Mouse (Mus musculus) adrenal gland, adult 8-10 months (tissue): ENCODE results near the gene Atxn2l. TPM values are rescaled to one million over a fixed set of nuclear protein-coding genes. Genes with fewer than 3 reads are reported as not detected.

Experiments used
- DNase-seq: peaks from one replicate; pipeline ENCODE4 v3.0.0; 2022
- total RNA-seq, 4 experiments: library from RNA; stranded (reverse); gene quantifications; 2 replicates each; pipeline ENCODE4 v1.2.4; 2022

The Atxn2l gene
- total RNA-seq = 100 to 1,000 TPM in 2 of 4 experiments, 10 to 100 TPM in 2; 83.3 to 141 (median 110) TPM

DNA sequence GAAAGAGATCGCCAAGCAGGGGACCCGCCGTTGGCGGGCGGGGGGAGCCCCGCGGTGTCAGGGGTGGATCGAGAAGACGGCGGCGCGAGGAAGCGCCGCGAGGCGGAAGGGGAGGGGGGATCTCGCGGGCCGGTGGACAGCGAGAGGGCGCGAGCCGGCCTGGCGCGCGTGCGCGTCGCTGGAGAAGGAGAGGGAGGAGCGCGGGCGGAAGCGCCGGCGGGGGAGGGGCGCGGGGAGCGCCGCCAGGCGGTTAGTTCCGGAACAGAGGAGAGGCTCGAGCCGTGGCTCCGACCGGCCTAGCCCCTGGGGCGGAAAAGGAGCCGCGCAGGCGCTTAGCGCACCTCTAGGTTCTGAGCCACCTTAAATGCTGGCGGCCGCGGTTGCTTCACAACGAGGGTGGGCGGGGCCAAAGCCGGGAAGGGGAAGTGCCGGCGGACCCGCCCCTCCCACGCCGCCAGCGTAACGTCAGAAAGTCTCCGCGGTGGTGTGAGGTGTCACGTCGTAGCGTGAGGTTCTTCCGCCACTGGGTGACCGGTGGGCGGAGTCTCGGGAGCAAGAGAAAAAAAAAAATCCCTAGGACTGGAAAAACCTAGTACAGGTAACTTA lies at the start of gene Atxn2l:
Gene Atxn2l, minus strand, starts transcription at position 165 of the 606 bp plus-strand sequence.
- peak; percentile 98 for DNase-seq

DNA sequence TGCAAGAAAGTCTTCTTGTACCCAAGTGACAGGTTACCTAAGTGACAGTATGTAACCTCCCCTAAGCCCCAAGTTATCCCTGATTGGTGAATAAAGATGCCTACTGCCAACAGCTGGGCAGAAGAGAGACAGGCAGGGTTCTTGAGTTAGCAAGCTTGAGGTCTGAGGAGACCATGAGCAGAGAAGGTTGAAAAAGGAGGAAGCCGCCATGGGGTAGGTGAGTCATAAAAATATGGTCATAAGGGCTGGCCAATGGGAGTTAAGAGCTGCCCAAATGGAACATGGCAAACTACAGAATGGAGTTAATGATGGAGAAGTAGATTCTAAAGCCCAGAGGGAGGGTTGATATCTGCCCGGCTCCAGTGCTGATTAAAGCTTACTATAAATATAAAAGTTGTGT lies 42.4 kb upstream of the Atxn2l start:
- no peak for DNase-seq

DNA sequence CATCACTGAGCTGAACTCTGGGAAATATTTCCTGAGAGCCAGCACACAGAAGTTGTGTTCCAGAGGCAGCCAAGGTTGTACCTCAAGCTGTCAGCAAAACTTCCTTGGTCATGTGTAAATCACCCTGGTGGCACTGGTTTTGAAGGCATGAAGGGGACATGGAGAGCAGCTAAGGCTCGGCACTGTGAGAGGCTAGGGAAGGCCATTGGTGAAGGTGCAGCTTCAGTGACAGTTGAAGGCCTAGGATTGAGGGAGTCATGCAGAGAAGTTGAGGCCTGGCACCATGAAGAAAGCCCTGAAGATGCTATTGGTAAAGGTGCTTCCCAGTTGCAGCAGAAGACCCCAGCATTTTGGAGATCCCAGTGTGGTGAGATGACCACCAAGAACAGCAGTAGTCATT lies 38.4 kb upstream of the Atxn2l start:
- no peak for DNase-seq

DNA sequence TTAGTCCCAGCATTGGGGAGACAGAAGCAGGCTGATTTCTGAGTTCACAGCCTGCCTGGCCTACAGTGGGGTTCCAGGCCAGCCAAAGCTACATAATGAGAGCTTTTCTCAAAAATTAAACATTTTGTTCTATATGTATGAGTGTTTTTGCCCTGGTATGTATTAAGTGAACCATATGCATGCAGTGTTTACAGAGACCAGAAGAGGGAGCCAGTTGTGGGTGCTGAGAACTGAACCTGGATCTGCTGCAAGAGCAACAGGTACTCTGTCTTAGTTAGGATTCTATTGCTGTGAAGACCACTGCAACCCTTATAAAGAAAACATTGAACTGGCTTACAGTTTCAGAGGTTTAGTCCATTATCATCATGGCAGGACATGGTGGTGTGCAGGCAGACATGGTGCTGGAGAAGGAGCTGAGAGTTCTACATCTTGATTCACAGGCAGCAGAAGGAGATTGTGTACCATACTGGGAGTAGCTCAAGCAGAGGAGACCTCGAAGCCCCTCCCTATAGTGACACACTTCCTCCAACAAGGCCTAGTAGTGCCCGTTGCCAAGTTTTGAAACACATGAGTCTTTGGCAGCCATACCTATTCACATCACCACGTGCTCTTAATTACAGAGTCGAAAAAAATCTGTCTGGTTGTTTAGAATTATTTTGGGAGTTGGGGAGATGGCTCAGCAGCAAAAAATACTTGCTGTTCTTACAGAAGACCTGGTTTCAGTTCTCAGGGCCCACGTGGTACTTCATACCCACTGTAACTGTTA lies 34.8 kb upstream of the Atxn2l start:
- no peak for DNase-seq

DNA sequence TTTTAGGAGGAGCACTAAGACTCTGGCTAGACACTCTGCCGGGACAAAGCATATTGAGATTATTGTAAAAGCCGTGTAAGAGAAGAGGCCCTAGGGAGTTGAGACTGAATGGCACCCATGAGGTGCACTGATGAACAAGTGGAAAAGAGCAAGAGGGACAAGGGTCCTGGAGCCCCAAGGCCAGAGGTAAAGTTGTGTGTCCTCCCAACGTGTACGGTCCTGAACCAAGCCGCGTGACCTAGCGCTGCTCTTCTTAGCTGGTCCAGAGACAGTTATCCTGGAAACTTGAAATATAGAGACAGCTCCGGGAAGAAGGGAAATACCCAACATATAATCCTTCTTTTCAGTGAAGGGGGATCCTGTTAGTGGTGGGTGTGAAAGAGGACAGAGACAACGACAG lies 33.2 kb upstream of the Atxn2l start:
- no peak for DNase-seq

DNA sequence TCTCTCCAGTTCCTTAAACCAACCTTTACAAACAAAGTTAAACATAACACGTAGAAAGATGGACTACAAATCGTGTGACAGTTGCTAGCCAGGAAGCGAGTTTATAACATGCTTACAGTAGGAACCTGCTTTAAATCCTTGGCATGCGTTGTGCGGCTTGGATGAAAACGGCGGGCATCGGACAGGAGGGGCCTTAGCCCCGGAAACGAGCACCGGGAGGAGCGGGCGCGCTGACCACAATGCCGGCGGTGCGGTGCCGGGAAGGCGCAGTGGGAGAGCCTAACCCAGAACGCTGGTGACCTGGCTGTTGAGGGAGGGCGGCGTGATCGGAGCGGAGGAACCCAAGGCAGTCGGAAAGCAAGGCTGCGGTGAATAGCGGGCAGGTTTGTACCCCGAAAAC lies 32.5 kb upstream of the Atxn2l start:
- DNase-seq = no peak

DNA sequence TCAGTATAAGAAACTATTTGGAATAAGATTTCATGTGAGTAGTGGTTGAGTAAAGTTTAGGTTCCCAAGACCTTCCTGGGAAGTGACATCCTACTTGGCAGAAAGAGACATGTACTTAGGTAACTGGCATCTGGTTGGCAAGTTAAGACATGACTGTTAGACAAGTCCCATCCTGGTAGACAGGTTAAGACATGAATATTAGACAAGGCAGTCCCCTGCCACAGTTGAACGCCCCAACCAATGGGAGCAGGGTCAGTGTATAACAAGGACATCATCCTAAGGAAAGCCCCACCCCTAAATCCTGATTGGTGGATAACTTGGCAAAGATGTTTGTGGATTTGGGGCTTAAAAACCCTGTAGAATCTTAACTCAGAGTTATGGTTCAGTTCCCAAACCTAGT lies 30.2 kb upstream of the Atxn2l start:
- DNase-seq = no peak

DNA sequence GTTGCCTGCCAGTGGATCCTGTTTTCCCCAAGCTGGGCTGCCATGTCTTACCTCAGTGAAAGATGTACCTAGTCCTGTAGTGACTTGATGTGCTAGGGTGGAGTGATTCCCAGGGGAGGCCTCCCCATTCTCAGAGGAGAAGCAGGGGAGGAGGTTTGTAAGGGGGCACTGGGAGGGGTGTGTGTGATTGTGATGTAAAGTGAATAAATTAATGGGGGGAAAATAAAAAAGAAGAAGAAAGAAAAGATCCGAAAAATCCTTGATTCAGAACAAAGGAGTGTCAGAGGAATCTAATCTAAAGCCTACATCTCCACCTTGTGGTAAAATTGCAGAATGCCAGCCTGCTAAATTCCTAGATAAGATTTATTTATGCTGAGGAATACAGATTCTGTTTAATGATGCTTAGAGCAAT lies 24.9 kb upstream of the Atxn2l start:
- DNase-seq = no peak

DNA sequence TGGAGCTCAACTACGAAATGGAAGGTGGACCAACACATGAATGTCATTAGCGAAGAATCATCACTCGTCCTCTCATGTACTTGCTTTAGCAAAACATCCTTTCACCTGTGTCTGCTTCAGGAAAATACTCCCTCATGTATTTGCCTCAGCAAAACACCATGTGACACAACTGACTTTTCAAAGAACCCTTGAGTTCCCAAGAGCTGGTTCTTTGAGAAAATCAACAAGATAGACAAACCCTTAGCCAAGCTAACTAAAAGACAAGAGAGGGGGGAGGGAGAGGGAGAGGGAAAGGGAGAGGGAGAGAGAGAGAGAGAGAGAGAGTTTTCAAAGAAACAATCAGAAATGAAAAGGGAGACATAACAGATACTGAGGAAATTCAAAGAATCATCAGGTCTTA lies 20.1 kb upstream of the Atxn2l start:
- DNase-seq = no peak

DNA sequence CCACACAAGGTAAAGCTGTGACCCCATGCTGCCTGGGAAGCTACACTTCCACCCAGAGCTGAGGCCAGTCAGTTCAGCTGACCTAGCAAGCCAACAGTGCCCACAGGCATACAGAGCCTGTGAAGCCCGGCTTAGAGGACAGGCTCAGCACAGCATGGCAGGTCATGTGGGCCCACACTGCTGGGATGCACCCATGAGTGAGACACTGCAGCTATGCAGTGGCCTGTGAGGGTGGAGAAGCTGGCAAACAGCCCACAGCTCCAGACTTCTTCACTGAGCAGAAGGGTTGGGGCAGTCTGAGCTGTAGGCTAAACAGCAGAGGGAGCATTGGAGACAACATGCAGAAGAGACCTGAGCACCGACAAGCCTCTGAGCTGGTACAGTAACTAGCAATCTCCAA lies 16.3 kb upstream of the Atxn2l start:
- no peak for DNase-seq

DNA sequence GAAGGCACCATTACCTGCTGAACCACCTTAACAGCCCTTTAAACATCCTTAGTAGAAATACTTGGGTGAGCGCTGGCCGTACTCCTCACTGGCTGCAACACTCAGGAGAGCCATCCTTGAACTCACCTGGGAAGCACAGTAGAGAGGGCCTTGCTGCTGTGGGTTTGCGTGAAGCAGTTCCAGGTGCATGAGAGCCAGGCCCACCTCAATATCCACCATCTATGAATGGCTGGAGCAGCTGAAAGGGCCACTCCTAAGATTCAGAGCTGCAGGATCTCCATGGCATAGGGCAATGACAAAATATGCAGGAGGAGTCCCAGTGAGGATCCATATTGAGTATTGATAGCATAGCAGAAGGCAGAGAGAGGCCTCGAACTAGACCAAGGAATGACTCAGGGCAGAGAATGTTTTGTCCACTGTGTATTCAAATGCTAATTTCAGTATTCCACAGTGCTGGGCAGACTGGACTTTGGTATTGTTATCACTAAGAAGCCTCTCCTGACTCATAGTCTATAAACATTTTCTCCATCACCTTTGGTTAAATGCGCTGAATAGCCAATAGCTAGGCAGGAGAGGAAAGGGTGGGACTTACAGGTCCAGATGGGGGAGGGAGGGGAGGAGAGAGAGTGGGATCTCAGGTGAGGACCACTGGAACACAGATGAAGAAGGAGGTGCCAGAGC lies 15.2 kb upstream of the Atxn2l start:
- DNase-seq = no peak

DNA sequence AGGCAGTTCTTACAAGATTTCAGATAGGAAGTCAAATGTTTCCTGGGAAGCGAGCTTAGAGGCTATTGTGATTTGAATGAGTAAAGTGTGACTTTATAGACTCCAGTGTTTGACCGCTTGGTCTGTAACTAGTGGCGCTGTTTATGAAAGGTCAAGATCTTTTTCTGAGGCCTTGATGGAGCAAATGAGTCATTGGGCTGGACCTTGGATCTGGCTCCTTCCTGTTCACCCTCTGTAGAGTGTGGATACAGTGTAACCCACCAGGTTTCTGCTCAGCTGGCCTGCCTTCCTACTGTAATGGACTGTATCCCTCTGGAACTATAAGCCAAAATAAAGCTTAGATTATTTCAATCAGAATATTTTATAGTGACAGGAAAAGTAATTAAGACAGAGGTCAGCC lies 8.1 kb upstream of the Atxn2l start:
- DNase-seq = peak; percentile 61

DNA sequence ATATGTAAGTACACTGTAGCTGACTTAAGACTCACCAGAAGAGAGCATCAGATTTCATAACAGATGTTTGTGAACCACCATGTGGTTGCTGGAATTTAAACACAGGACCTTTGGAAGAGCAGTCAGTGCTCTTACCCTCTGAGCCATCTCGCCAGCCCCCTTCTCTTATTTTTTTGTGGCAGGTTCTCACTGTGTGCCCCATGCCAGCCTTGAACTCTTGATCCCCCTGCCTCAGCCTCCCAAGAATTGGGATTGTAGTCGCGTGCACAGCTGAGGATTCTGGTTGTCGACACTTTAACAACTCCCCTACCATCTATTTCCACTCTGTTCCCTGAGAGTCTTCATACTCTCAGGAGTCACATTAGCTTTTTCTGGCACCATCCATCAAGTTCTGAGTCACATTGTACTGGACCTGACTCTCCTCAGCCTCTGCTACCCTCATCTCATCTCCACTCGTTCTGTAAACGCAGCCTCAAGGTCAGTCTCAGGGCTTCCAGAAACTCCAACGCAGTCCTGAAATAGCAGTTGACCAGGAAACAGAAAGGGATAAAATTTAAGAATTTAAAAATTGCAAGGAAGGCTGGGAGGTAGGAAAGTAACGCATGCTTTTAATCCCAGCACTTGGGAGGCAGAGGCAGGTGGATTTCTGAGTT lies 4.0 kb upstream of the Atxn2l start:
- no peak for DNase-seq

DNA sequence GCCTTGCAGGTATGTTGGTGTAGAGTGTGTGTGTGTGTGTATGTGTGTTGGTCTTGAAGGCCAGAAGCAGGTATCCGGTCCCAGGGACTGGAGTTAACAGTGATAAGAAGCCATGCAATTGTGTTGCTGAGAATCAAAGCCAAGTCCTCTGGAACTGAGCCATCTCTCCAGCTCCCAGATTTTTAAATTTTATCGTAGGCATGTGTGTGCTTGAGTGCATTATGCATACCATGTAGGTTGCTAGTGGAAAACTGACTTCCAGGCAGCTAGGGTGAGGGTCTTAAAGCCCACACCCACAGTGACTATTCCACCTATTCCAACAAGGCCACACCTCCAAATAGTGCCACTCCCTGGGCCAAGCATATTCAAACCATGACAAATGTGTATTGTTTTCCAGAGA lies 1.7 kb upstream of the Atxn2l start:
- DNase-seq = no peak

DNA sequence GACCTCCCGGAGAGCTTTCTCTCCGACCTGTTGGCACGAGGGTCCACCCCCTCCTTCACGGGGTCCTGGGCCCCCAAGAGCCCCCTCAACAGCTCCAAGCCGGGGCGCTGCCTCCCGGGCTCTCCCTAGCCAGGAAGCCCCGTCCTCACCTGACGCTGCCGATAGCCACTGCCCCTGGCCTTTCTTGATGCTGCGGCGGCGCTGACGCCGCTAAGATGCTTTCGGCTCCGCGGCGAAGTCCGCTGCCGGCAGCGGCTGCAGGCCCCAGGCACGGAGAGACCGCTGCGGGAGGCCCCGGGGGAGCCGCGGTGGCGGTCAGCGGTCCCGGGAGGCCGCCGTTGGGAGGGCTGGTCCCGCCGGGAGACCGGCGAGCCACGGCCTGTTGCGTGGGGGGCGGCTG lies 486 bp downstream of the Atxn2l start:
- no peak for DNase-seq

DNA sequence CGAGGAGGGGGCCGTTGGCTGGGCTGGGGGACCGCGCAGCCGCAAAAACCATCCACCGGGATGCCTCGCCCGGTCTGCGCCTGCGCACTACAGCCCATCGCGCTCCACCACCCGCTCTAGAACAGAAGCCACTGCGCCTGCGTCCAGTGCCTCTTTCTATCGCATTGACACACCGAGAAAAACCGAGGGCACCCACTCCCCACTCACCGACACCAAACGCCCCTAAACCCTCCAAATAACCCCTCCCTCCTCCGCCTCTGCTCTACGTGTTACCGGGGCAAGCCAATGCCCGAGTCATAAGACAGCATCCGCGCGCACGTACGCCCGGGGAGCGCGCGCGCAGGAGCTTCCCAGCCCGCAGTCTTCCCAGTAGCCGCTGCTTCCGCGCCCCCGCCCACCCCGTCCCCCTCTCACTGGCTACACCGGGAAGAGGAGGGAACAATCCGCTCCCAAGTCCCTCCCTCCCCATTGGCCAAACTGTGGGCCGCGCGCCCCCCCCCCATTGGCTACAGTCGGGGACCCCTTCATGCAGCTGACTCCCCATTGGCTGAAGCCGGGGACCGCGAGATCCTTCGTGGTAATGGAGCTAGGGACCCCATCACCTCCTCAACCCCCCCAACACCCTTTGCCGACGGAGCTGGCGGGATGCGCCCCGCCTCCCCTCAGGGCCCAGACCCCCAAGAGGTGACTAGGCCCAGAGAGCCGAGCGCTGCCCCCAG lies 1.1 kb downstream of the Atxn2l start:
- DNase-seq = peak; percentile 89

DNA sequence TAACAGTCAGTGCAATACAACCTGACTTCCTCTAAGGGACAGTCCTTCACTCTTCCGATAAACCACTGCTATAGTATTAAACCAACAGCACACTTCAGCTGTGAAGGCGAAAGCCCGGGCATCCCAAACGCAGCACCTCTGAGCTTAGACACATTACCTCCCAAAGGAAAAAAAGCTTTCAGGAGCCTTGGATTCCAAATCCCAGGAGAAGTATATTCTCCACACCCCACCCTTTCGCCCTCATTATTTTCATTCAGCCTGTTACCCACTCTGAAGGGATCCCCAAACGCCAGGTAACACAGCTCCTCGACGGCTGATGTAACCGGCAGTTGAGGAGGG lies 1.6 kb downstream of the Atxn2l start:
- no peak for DNase-seq

DNA sequence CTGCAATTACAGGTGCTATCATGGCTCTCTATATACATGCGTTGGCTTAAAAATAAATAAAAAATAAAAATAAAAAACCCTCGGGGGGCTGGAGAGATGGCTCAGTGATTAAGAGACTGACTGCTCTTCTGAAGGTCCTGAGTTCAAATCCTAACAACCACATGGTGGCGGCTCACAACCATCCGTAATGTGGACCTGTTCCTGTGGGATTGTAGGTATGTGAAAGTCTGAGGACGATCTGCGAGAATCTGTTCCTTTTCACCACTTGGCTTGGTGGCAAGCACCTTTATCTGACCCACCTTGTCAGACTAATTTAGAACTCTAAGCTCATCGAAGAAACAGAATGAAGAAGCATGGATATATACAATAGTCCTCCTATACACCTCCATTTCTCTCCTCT lies 3.8 kb downstream of the Atxn2l start:
- no peak for DNase-seq

DNA sequence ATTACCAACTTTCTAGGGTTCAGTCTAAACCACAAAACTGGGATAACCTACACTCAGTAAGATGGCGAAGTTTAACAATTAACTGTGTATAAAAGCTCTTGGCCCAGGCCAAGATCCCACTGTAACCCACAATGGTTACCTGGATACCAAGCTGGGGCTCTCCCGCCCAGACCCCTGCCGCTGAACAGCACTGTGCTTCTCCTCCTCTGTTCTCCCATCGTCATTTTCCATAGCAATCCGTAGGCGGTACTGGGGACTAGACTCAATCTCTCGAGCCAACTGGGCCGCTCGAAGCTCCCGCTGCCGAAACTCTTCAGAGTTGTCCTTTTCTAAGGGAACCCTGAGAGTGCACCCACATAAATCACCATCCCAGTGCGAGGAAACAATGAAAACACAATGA lies 5.3 kb downstream of the Atxn2l start:
- DNase-seq = no peak

DNA sequence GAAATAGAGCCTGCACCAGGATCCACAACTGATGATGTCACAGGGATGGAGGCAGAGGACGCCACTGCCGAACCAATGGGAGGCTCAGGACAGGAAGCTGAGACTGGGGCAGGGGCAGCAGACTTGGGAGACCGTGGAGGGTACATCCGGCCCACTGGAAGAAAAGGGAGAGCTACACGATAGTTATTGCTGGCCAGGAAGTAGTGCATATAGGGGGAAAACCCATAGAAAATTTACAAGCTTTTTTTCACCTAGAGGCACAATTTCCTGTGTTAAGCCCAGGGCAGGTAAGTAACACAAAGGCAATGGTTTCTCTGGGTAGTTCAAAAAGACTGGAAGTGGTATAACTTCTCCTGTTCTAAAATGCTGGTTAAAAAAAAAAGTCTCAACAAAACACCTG lies 6.8 kb downstream of the Atxn2l start:
- DNase-seq = no peak

DNA sequence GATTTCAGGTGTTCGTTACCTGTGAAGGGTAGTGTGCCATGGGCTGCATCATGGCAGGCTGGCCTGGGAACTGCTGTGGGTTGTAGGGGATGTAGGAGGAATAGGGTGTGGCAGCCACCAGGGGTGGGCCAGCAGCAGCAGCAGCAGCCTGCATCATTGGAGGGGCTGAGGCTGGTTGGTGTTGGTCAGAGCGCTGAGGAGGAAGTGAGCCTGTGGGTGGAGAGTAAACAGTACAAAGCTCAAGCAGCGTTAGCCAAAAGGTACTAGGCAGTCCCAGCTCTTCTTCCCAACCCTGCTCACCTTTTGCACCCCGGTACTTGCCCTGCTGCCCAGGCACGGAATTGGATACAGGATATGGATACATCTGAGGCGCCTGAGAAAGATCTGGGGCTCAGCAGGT lies 9.1 kb downstream of the Atxn2l start:
- no peak for DNase-seq

DNA sequence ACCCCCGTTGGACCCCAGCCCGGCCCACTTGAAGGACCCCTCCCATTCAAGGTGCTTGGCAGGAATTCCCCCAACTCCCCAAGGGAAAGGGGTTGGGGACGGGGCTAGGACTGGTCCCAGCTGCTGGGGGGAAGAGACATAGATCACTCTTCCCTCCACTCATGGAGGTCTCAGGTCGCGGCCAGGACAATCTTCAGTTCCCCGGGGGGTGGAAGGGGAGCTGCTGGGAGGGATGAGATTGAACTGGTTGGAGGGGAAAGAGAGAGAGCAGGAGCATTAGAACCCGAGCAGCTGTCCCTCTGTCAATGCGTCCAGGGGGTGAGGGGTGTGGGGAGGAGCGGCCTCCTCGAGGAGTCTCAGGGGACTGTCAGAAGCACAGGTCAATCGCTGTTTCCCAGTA lies 11.3 kb downstream of the Atxn2l start:
- no peak for DNase-seq

DNA sequence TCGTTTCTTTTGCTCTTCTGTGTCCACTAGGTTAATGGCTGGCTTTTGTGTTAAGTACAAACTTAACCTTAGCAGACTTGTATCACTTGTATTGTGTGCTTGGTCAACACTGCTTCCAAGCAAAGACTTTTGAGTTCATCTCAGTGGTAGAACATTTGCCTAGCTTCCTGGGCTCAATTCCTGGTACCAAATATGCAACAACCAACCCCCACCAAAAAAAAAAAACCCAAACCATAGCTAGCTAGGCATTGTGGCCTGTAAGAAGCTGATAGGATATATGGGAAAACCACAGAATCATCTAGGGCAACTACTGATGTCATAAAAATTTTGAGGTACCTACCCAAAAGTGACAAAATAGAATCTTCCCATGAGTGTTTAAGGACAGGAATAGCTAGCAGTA lies 12.2 kb downstream of the Atxn2l start:
- DNase-seq = no peak
